Mouse (Mus musculus): Measurements from ENCODE around the gene Chp1. TPM values are rescaled to one million over a fixed set of nuclear protein-coding genes. Genes with fewer than 3 reads are reported as not detected.

Gene Chp1
- polyA plus RNA-seq, 1 experiment from 2014 or later: 68.6 TPM

DNA sequence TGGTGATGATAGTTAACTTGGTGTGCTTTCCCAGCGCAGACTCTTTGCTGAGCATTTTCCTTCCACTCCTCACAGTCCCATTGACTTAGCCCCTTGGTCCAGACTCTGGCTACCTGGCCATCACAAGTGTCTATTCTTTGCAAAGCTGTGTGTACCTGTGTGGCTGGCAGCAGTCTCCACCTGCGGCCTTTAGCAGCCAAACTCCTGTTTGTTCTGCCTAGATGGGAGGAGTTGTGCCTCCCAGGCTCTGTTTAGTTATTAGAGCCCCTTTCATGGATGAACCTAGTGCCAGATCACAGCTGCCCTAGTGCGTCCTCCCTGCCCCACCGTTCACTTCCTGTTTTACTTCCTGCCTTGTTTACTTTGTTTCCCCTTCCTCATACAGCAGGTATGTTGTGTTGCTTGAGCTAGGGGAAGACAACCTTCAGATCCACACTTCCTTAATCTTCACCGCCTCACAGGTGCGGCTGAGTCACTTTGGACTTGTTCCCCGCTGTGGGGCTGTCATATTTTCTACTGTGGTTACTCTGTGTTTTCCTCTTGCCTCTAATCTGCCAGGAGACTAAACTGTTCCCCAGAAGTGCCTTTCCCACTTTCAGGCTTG lies 11.3 kb downstream of the Chp1 start:
- Histone ChIP-seq H3K4me2 (replicated peaks; ENCODE audit: low read depth, low read length) (no peak overlapping the region), H3K9me3 (ENCODE audit: low read length) (no peaks in the 10 kb centered on the region), H3K36me3 (ENCODE audit: insufficient read depth, low read length) (0 out of 2 replicates have a peak, but pooled peaks cover 4% of the 10 kb centered on the region), H3K4me3 (ENCODE audit: low read length) (no peak overlapping the region), H3K27me3 (ENCODE audit: insufficient read depth, low read length) (no peaks in the 10 kb centered on the region), H3K4me1 (ENCODE audit: insufficient read depth, low read length) (peaks cover 8% of the 10 kb centered on the region), H3K27ac (ENCODE audit: low read length) (peak overlapping the region; percentile 56; the same call in 1 of the 2 replicates), H3K9ac (replicated peaks; ENCODE audit: low read length) (no peak overlapping the region)
- ATAC-seq (ENCODE audit: low FRiP score, low TSS enrichment): no peak
- WGBS: 66% methylated on average over 7 of the region's 7 CpGs

DNA sequence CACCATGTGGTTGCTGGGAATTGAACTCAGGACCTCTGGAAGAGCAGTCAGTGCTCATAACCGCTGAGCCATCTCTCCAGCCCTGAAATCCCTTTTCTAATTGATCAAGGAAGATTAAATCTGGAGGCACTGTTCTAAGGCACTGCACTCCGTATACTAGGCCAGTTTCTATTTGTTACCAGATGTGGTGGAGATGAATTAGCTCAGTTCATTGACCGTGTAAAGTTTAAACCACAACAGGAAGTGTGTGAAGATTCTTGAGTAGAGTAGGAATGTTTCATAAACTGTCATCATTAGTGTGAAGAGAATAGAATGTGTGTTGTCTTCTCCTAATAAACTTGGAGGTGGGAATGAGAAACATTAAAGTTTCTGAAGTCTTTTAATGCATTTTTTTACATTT lies 14.3 kb downstream of the Chp1 start:
- Histone ChIP-seq H3K27ac (ENCODE audit: low read length) (no peak overlapping the region), H3K4me3 (ENCODE audit: low read length) (no peak overlapping the region), H3K27me3 (ENCODE audit: insufficient read depth, low read length) (no peaks in the 10 kb centered on the region), H3K9me3 (ENCODE audit: low read length) (no peaks in the 10 kb centered on the region), H3K36me3 (ENCODE audit: insufficient read depth, low read length) (0 out of 2 replicates have a peak, but pooled peaks cover 4% of the 10 kb centered on the region), H3K4me2 (replicated peaks; ENCODE audit: low read depth, low read length) (no peak overlapping the region), H3K4me1 (ENCODE audit: insufficient read depth, low read length) (peaks cover 8% of the 10 kb centered on the region), H3K9ac (replicated peaks; ENCODE audit: low read length) (no peak overlapping the region)
- WGBS: 76% methylated on average over 3 of the region's 3 CpGs
- ATAC-seq (ENCODE audit: low FRiP score, low TSS enrichment): no peak

DNA sequence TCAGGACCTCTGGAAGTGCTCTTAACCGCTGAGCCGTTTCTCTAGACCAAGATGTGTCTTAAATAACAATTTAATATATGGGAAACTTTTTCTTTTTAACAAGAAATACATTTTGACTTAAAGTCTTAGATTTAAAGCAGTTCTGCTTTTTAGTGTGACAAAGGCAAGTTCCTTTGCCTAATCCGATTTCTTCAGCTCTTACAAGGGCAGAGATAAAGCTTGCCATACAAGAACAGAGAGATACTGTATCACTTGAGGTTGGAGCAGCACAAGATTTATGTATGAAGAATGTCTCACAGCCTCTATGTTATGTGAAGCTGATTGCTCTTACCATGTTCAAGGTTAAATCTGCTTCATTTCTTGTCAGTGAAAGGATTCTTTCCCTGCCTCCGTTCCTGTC lies 17.8 kb downstream of the Chp1 start:
- H3K4me3 ChIP-seq (ENCODE audit: low read length): no peak overlapping the region
- H3K4me2 ChIP-seq (replicated peaks; ENCODE audit: low read depth, low read length): no peak overlapping the region
- no peak overlapping the region for H3K27ac ChIP-seq (ENCODE audit: low read length)
- no peaks in the 10 kb centered on the region for H3K4me1 ChIP-seq (ENCODE audit: insufficient read depth, low read length)
- H3K9ac ChIP-seq (replicated peaks; ENCODE audit: low read length): no peak overlapping the region
- 82% methylated on average over 4 of the region's 4 CpGs for WGBS
- H3K27me3 ChIP-seq (ENCODE audit: insufficient read depth, low read length): no peaks in the 10 kb centered on the region
- H3K9me3 ChIP-seq (ENCODE audit: low read length): no peaks in the 10 kb centered on the region
- 0 out of 2 replicates have a peak, but pooled peaks cover 4% of the 10 kb centered on the region for H3K36me3 ChIP-seq (ENCODE audit: insufficient read depth, low read length)
- ATAC-seq (ENCODE audit: low FRiP score, low TSS enrichment): no peak

DNA sequence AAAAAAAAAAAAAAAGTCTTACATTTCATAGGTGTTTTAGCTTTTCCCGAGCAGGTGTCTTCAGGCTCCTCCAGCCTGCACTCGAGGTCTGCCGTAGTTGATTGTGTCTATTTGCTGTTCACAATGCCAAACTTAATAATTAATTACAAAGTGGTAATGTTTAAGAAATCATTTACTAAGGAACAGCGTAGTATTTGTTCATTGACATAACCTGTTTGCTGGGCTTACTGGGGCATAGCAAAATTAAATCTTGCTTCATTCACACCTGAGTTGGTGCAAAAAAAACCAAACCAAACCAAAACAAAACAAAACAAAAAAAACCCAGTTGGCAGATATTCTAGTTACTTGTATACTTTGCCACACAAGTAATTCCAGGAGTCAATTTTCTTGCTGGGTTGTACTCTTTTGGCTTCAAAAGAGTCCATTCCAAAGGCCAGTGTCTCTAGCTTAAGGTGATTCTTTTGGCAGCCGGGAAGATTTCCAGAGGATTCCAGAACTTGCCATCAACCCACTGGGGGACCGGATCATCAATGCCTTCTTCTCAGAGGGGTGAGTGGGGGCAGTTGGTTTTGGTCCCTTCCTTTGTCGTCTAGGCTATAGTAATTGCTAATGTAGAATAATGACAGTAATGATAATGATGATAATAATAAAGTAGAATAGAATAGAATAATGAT lies 18.8 kb downstream of the Chp1 start:
- Histone ChIP-seq H3K4me2 (replicated peaks; ENCODE audit: low read depth, low read length) (no peak overlapping the region), H3K9ac (replicated peaks; ENCODE audit: low read length) (no peak overlapping the region), H3K4me3 (ENCODE audit: low read length) (no peak overlapping the region), H3K36me3 (ENCODE audit: insufficient read depth, low read length) (0 out of 2 replicates have a peak, but pooled peaks cover 4% of the 10 kb centered on the region), H3K9me3 (ENCODE audit: low read length) (no peaks in the 10 kb centered on the region), H3K27me3 (ENCODE audit: insufficient read depth, low read length) (no peaks in the 10 kb centered on the region), H3K4me1 (ENCODE audit: insufficient read depth, low read length) (no peaks in the 10 kb centered on the region), H3K27ac (ENCODE audit: low read length) (no peak overlapping the region)
- peak; percentile 61; the same call in 1 of the 2 replicates for ATAC-seq (ENCODE audit: low FRiP score, low TSS enrichment)
- 73% methylated on average over 7 of the region's 7 CpGs for WGBS

DNA sequence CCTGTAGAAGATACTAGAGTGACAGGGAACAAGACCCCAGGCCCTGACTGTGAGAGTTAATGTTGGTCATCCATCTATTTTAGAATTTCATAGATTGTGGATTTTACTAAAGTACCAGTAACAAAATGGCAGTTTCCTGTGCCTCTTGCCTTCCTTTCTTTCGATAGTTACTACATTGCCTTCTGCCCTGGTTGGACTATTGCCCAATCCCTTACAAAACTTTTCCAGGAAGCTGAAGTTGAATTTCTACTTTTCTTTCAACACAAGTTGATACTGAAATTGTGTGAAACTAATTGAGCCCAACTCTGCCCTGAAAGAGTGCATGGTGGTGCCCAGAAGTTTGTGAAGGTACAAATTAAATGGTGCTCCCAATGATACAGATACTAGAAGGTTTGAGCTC lies 25.0 kb downstream of the Chp1 start:
- Histone ChIP-seq H3K4me2 (replicated peaks; ENCODE audit: low read depth, low read length) (no peak overlapping the region), H3K9ac (replicated peaks; ENCODE audit: low read length) (no peak overlapping the region), H3K9me3 (ENCODE audit: low read length) (no peaks in the 10 kb centered on the region), H3K27me3 (ENCODE audit: insufficient read depth, low read length) (no peaks in the 10 kb centered on the region), H3K36me3 (ENCODE audit: insufficient read depth, low read length) (peaks cover 11% of the 10 kb centered on the region; the same call in 1 of the 2 replicates), H3K4me3 (ENCODE audit: low read length) (no peak overlapping the region), H3K27ac (ENCODE audit: low read length) (no peak overlapping the region), H3K4me1 (ENCODE audit: insufficient read depth, low read length) (no peaks in the 10 kb centered on the region)
- no peak for ATAC-seq (ENCODE audit: low FRiP score, low TSS enrichment)
- WGBS: 91% methylated on average over 1 of the region's 1 CpGs

DNA sequence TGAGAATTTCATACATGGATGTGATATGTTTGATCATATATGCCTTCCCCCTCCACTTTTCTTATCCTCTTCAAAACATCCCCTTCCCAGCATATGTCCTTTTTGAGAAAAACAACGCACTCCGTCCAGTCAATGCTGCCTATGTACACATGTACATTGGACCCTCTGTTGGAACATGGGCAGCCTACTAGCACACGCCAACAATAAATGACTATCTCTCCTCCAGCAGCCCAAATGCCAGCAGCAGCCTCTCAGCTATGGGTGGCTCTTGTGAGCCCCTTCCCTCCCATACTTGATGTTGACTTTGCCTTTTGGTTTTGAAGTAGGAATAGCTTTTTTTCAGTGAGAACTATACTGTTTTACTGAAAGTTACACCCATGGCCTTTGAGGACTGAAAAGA lies 34.1 kb downstream of the Chp1 start:
- WGBS: 93% methylated on average over 3 of the region's 3 CpGs
- Histone ChIP-seq H3K4me3 (ENCODE audit: low read length) (no peak overlapping the region), H3K27me3 (ENCODE audit: insufficient read depth, low read length) (no peaks in the 10 kb centered on the region), H3K9me3 (ENCODE audit: low read length) (no peaks in the 10 kb centered on the region), H3K36me3 (ENCODE audit: insufficient read depth, low read length) (peaks cover 4% of the 10 kb centered on the region; the same call in 1 of the 2 replicates), H3K9ac (replicated peaks; ENCODE audit: low read length) (no peak overlapping the region), H3K4me1 (ENCODE audit: insufficient read depth, low read length) (no peaks in the 10 kb centered on the region), H3K4me2 (replicated peaks; ENCODE audit: low read depth, low read length) (no peak overlapping the region), H3K27ac (ENCODE audit: low read length) (no peak overlapping the region)
- no peak for ATAC-seq (ENCODE audit: low FRiP score, low TSS enrichment)

DNA sequence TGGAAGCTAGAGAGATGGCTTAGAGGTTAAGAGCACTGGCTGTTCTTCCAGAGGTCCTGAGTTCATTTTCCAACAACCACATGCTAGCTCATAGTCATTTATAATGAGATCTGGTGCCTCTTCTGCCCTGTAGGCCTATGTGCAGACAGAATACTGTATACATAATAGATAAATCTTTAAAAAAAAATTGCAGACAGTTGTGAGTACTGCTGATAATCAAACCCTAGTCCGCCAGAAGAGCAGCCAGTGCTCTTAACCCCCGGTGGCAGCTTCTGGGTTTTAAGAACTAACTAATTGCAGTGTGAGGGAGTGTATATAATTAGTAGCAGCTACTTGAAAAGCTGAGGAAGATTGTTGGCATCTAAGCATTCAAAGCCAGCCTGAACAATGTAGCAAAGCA lies 35.9 kb downstream of the Chp1 start:
- 54% methylated on average over 2 of the region's 2 CpGs for WGBS
- no peak overlapping the region for H3K4me3 ChIP-seq (ENCODE audit: low read length)
- no peak overlapping the region for H3K27ac ChIP-seq (ENCODE audit: low read length)
- H3K27me3 ChIP-seq (ENCODE audit: insufficient read depth, low read length): no peaks in the 10 kb centered on the region
- H3K4me2 ChIP-seq (replicated peaks; ENCODE audit: low read depth, low read length): no peak overlapping the region
- H3K9me3 ChIP-seq (ENCODE audit: low read length): no peaks in the 10 kb centered on the region
- no peak overlapping the region for H3K9ac ChIP-seq (replicated peaks; ENCODE audit: low read length)
- H3K36me3 ChIP-seq (ENCODE audit: insufficient read depth, low read length): peaks cover 4% of the 10 kb centered on the region; the same call in 1 of the 2 replicates
- no peak for ATAC-seq (ENCODE audit: low FRiP score, low TSS enrichment)
- H3K4me1 ChIP-seq (ENCODE audit: insufficient read depth, low read length): no peaks in the 10 kb centered on the region

DNA sequence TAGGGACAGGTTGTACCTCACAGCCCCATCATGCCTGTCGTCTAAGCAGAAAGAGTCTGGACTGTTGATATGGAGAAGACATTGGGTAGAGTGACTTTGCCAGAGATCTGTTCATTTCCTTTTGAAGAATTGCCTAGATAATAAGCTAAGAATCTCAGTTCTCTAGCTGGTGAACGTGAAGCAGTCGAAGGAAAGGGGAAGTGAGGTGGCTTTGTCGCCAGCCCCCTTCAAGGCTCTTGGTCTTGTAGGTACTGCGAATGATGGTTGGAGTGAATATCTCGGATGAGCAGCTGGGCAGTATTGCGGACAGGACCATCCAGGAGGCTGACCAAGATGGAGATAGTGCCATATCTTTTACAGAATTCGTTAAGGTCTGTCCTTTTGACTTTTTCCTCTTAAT lies 36.8 kb downstream of the Chp1 start:
- no peak overlapping the region for H3K9ac ChIP-seq (replicated peaks; ENCODE audit: low read length)
- WGBS: 85% methylated on average over 8 of the region's 8 CpGs
- H3K36me3 ChIP-seq (ENCODE audit: insufficient read depth, low read length): peaks cover 2% of the 10 kb centered on the region; the same call in 1 of the 2 replicates
- no peak overlapping the region for H3K27ac ChIP-seq (ENCODE audit: low read length)
- no peak for ATAC-seq (ENCODE audit: low FRiP score, low TSS enrichment)
- no peaks in the 10 kb centered on the region for H3K9me3 ChIP-seq (ENCODE audit: low read length)
- no peak overlapping the region for H3K4me3 ChIP-seq (ENCODE audit: low read length)
- no peaks in the 10 kb centered on the region for H3K27me3 ChIP-seq (ENCODE audit: insufficient read depth, low read length)
- H3K4me1 ChIP-seq (ENCODE audit: insufficient read depth, low read length): no peaks in the 10 kb centered on the region
- no peak overlapping the region for H3K4me2 ChIP-seq (replicated peaks; ENCODE audit: low read depth, low read length)

DNA sequence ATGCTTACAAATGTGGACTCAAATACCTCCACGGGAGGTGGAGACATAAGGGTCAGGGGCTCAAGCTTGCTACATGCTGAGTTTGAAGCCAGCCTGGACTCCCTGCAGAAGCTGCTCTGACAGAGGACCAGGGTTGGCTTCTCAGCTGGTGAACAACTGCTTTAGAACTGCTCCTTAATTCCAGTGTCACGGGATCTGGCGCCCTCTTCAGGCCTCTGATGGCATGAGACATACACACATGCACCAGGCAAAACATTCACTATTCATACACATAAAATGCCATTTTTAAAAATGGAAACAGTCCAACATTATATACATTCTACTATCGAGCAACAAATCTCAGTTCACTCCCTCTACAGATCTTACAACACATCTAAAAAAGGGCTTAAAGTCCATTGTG lies 39.9 kb downstream of the Chp1 start:
- H3K4me2 ChIP-seq (replicated peaks; ENCODE audit: low read depth, low read length): no peak overlapping the region
- no peaks in the 10 kb centered on the region for H3K9me3 ChIP-seq (ENCODE audit: low read length)
- no peak overlapping the region for H3K27ac ChIP-seq (ENCODE audit: low read length)
- 21% methylated on average over 4 of the region's 4 CpGs for WGBS
- no peak for ATAC-seq (ENCODE audit: low FRiP score, low TSS enrichment)
- H3K27me3 ChIP-seq (ENCODE audit: insufficient read depth, low read length): no peaks in the 10 kb centered on the region
- no peaks in the 10 kb centered on the region for H3K36me3 ChIP-seq (ENCODE audit: insufficient read depth, low read length)
- no peaks in the 10 kb centered on the region for H3K4me1 ChIP-seq (ENCODE audit: insufficient read depth, low read length)
- no peak overlapping the region for H3K4me3 ChIP-seq (ENCODE audit: low read length)
- H3K9ac ChIP-seq (replicated peaks; ENCODE audit: low read length): no peak overlapping the region

DNA sequence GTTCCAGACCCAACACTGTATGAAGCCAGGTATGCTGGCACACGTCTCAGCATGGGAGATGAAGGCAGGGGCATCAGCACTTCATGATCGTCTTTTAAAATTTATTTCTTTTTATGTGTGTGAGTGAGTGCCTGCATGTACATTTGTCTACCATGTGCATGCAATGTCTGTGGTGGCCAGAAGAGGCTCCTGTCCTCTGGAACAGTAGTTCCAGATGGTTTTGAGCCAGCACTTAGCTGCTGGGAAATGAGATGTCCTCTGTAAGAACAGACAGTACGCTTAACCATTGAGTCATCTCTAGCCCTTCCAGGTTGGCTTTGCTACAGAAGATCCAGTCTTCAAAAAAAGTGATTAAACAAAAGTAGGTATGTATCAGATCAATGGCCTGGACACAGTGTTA lies 43.8 kb downstream of the Chp1 start:
- Histone ChIP-seq H3K4me3 (ENCODE audit: low read length) (no peak overlapping the region), H3K36me3 (ENCODE audit: insufficient read depth, low read length) (peaks cover under 1% of the 10 kb centered on the region), H3K27me3 (ENCODE audit: insufficient read depth, low read length) (no peaks in the 10 kb centered on the region), H3K4me1 (ENCODE audit: insufficient read depth, low read length) (peaks cover 16% of the 10 kb centered on the region), H3K9me3 (ENCODE audit: low read length) (no peaks in the 10 kb centered on the region), H3K27ac (ENCODE audit: low read length) (no peak overlapping the region), H3K9ac (replicated peaks; ENCODE audit: low read length) (no peak overlapping the region), H3K4me2 (replicated peaks; ENCODE audit: low read depth, low read length) (no peak overlapping the region)
- 89% methylated on average over 3 of the region's 3 CpGs for WGBS
- ATAC-seq (ENCODE audit: low FRiP score, low TSS enrichment): no peak
